In the genomic region with DNA sequence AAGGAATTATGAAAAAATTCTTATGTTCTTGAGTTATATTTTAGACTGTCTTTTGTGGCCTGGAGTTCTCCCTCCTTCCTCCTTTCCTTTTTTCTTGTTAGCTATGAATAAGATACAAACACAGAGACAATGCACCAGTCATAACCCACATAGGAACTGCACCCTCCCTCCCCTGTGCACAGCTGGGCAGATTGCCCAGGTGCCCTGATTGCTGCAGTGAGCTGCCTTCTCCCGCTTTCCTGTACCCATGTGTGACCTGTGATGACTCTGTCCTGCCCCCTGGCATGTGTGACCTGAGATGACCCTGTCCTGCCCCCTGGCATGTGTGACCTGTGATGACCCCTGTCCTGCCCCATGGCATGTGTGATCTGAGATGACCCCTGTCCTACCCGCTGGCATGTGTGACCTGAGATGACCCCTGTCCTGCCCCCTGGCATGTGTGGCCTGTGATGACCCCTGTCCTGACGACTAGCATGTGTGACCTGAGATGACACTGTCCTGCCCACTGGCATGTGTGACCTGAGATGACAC, we compare ENCODE assay signal across 23 mouse cellular contexts. TPM values are rescaled to one million over a fixed set of nuclear protein-coding genes. Genes with fewer than 3 reads are reported as not detected.
DNase-seq lines count a peak whose midpoint lies in the region; ATAC-seq and TF ChIP-seq lines count a peak whose summit lies in the region.
"Had no signal": no experiment of that assay in that cellular context is flagged by ENCODE, and none has a peak within 500 bp of the region (broad histone marks: within the 10 kb centered on the region; RNA-seq: fewer than 3 reads in every experiment).

No protein-coding gene starts in this region.

- DNase-seq in heart, adult 2 months: peak; percentile 24 to 34
- peak; percentile 21 for DNase-seq in thymus, postnatal 14 days
- no peak for DNase-seq in thymus, adult 18-20 months
- DNase-seq in testis, postnatal 10 days (ENCODE audit: low spot score): peak; percentile 75
- DNase-seq in neural tube, embryonic 10.5 days (ENCODE audit: extremely low spot score, low spot score): no peak
- DNase-seq in ovary, adult 18-20 months (ENCODE audit: low spot score): no peak
- DNase-seq: cerebellum, adult 11 months; cerebellum, postnatal 25 days; kidney, adult 9 months; layer of hippocampus, postnatal 36 days; liver; lung, adult 2 months; midbrain, embryonic 14.5 days; spleen, adult 18-20 months had no signal

- H3K27ac ChIP-seq in heart, adult 2 months: no peak overlapping the region
- no peak overlapping the region for H3K27ac ChIP-seq in heart, embryonic 11.5 days (ENCODE audit: low read depth, low read length)
- peak overlapping the region; percentile 41; the same call in 1 of the 2 replicates for H3K27ac ChIP-seq in brown adipose tissue, adult 24 weeks (replicated peaks; ENCODE audit: low read depth, low read length)
- H3K27ac ChIP-seq: hindbrain, embryonic 12.5 days; macrophage had no signal

- H3K4me2 ChIP-seq in heart, embryonic 11.5 days: no peak overlapping the region
- H3K4me2 ChIP-seq: hindbrain, embryonic 12.5 days had no signal

- no peaks in the 10 kb centered on the region for H3K79me2 ChIP-seq in heart, adult 2 months (replicated peaks; ENCODE audit: control insufficient read depth, insufficient read depth, low read length)

- intact Hi-C loops in heart, adult 2 months (cut with DNase I): no loop called here

- H3K4me1 ChIP-seq in heart, adult 2 months (ENCODE audit: control insufficient read depth, insufficient read depth, low read length): peaks cover 3% of the 10 kb centered on the region; the same call in 1 of the 2 replicates
- no peaks in the 10 kb centered on the region for H3K4me1 ChIP-seq in heart, embryonic 11.5 days (ENCODE audit: control insufficient read depth, insufficient read depth, low read length)
- H3K4me1 ChIP-seq in brown adipose tissue, adult 24 weeks (ENCODE audit: control insufficient read depth, insufficient read depth, insufficient read length, low read length): peaks cover 7% of the 10 kb centered on the region
- H3K4me1 ChIP-seq: hindbrain, embryonic 12.5 days had no signal

- TF ChIP-seq CTCF in heart, adult 2 months (IDR thresholded peaks at IDR 0.05): no peak

- 41% methylated on average over 3 of the region's 3 CpGs for WGBS in heart, adult 2 months
- 54% methylated on average over 3 of the region's 3 CpGs for WGBS in heart, embryonic 11.5 days (ENCODE audit: insufficient replicate concordance)

- ATAC-seq in heart, embryonic 11.5 days (replicated peaks; ENCODE audit: insufficient number of reproducible peaks, low FRiP score, low TSS enrichment): no peak
- ATAC-seq: forebrain, embryonic 14.5 days; inflammation-experienced regulatory T-cells, adult 6 months had no signal

- no peaks in the 10 kb centered on the region for H3K9me3 ChIP-seq in heart, embryonic 11.5 days (replicated peaks; ENCODE audit: control insufficient read depth, low read length)
- H3K9me3 ChIP-seq: hindbrain, embryonic 12.5 days had no signal

- H3K4me3 ChIP-seq in heart, adult 2 months: no peak overlapping the region
- no peak overlapping the region for H3K4me3 ChIP-seq in heart, embryonic 11.5 days (ENCODE audit: low read depth, low read length)
- H3K4me3 ChIP-seq in brown adipose tissue, adult 24 weeks (ENCODE audit: insufficient read depth, low read depth, low read length): no peak overlapping the region
- H3K4me3 ChIP-seq: hindbrain, embryonic 12.5 days; myocyte had no signal

- no peaks in the 10 kb centered on the region for H3K27me3 ChIP-seq in heart, adult 2 months (ENCODE audit: control insufficient read depth, insufficient read depth, low read length)
- H3K27me3 ChIP-seq in heart, embryonic 11.5 days (ENCODE audit: control insufficient read depth, insufficient read depth, low read length): no peaks in the 10 kb centered on the region
- H3K27me3 ChIP-seq: hindbrain, embryonic 12.5 days had no signal

- H3K36me3 ChIP-seq in heart, adult 2 months (ENCODE audit: control insufficient read depth, insufficient read depth, low read length): no peaks in the 10 kb centered on the region
- H3K36me3 ChIP-seq in heart, embryonic 11.5 days (ENCODE audit: control insufficient read depth, insufficient read depth, low read length): no peaks in the 10 kb centered on the region
- H3K36me3 ChIP-seq: hindbrain, embryonic 12.5 days had no signal

- TF ChIP-seq POLR2A in heart, adult 2 months (IDR thresholded peaks at IDR 0.05; ENCODE audit: insufficient read depth, low read depth, low read length): no peak

- 0 out of 2 replicates have a peak, but pooled peaks have one; percentile 33 for TF ChIP-seq EP300 in heart, adult 2 months (IDR thresholded peaks at IDR 0.05; ENCODE audit: insufficient read depth, low read depth, low read length)

- H3K9ac ChIP-seq in heart, adult 2 months (ENCODE audit: low read depth, low read length): no peak overlapping the region
- H3K9ac ChIP-seq in heart, embryonic 11.5 days (ENCODE audit: low read depth, low read length): no peak overlapping the region
- H3K9ac ChIP-seq: hindbrain, embryonic 12.5 days had no signal

RNA-seq across cellular contexts. Expression of gene Iqch, which starts 46.8 kb away (rescaled TPM):
- total RNA-seq in heart, adult 2 months (2021): not detected
- 0.06 TPM in 1 of 2 replicates, not detected in the other for polyA plus RNA-seq in heart, adult 2 months (2012; rRNA removed)
- polyA plus RNA-seq in heart, embryonic 11.5 days (2014; fragmentation: Nextera tagmentation; extraction: Ambion mirVana): 0.11 TPM in 1 of 2 replicates, not detected in the other
- polyA plus RNA-seq in brown adipose tissue, adult 24 weeks (2012; ENCODE audit: insufficient read depth, insufficient read length, missing spikeins): not detected in 2 replicates
- total RNA-seq: neutrophil, adult 5-6 weeks had no signal
- polyA plus RNA-seq: inflammation-experienced regulatory T-cells, adult 6 months; large intestine, adult 2 months; macrophage; myocyte had no signal

RNA-seq across cellular contexts. Expression of gene Aagab, which starts 46.9 kb away (rescaled TPM):
- total RNA-seq in heart, adult 2 months (2021): 10 to 100 TPM; 17.0 to 19.2 TPM
- polyA plus RNA-seq in heart, adult 2 months (2012; rRNA removed): 6.8 and 10.9 TPM in 2 replicates
- polyA plus RNA-seq in heart, embryonic 11.5 days (2014; fragmentation: Nextera tagmentation; extraction: Ambion mirVana): 20.9 and 25.9 TPM in 2 replicates
- polyA plus RNA-seq in brown adipose tissue, adult 24 weeks (2012; ENCODE audit: insufficient read depth, insufficient read length, missing spikeins): 9.2 and 12.3 TPM in 2 replicates

Comparison
In these comparisons a context has a peak if more than half of its experiments do, and no peak if none do; other contexts are left out.
1. DNase-seq: peak in heart, adult 2 months (2 of 2), thymus, postnatal 14 days (single experiment) and testis, postnatal 10 days (single experiment); none in thymus, adult 18-20 months (0 of 2), neural tube, embryonic 10.5 days (single experiment) and ovary, adult 18-20 months (single experiment).